Mouse (Mus musculus) neural tube, embryonic 12.5 days (tissue): ENCODE data around the gene Scg2. TPM values are rescaled to one million over a fixed set of nuclear protein-coding genes. Genes with fewer than 3 reads are reported as not detected.

Source experiments
- ATAC-seq: fragments of 200-750 bp; cut with Nextera tagmentation; 2 replicates; pipeline ENCODE4 v1.8.0; 2017; ENCODE audit warnings: low read depth, mild to moderate bottlenecking, moderate TSS enrichment, moderate library complexity; ENCODE audit not compliant: low FRiP score
- H3K27ac ChIP-seq: fragments of 300-500 bp; sonication (generic); 2 replicates; pipeline ENCODE4 v1.5.1; 2016
- H3K27me3 ChIP-seq: fragments of 300-500 bp; sonication (generic); replicated peaks from 2 replicates; pipeline ENCODE4 v1.6.1; 2016; ENCODE audit warnings: mild to moderate bottlenecking
- H3K36me3 ChIP-seq: fragments of 300-500 bp; sonication (generic); 2 replicates; pipeline ENCODE4 v1.6.1; 2016; ENCODE audit warnings: mild to moderate bottlenecking
- H3K4me1 ChIP-seq: fragments of 300-500 bp; sonication (generic); 2 replicates; pipeline ENCODE4 v1.6.1; 2016
- H3K4me2 ChIP-seq: fragments of 300-500 bp; sonication (generic); replicated peaks from 2 replicates; pipeline ENCODE4 v1.6.1; 2016; ENCODE audit warnings: mild to moderate bottlenecking
- H3K4me3 ChIP-seq: fragments of 300-500 bp; sonication (generic); 2 replicates; pipeline ENCODE4 v1.5.1; 2016
- H3K9ac ChIP-seq: fragments of 300-500 bp; sonication (generic); 2 replicates; pipeline ENCODE4 v1.6.1; 2016; ENCODE audit warnings: mild to moderate bottlenecking
- H3K9me3 ChIP-seq: fragments of 300-500 bp; sonication (generic); 2 replicates; pipeline ENCODE4 v1.6.1; 2016; ENCODE audit warnings: mild to moderate bottlenecking
- WGBS: fragments of 180-500 bp; shearing (Covaris S2); methylation state at CpG from one replicate; pipeline ENCODE4 v1.1.7; 2016; 5-methylcytosine and 5-hydroxymethylcytosine counted together
- polyA plus RNA-seq: library from polyadenylated mRNA; unstranded; fragments of >200 nt; fragmentation: Nextera tagmentation; extraction: Ambion mirVana; gene quantifications from 2 replicates; pipeline ENCODE4 v1.2.1, GENCODE M21; 2016

Gene Scg2
- polyA plus RNA-seq, result 16.8 and 20.7 TPM in 2 replicates

GRCm38 (mm10) chr1:79439609-79440308 is at the start of gene Scg2:
TSS of gene Scg2 (minus strand) at chr1:79440120.
- Histone ChIP-seq H3K4me1 (no peaks in the 10 kb centered on the region), H3K4me2 (peak within 1 kb of the TSS; percentile 55), H3K27me3 (no peaks in the 10 kb centered on the region), H3K27ac (no peak within 1 kb of the TSS), H3K4me3 (peak within 1 kb of the TSS; percentile 27), H3K9ac (no peak within 1 kb of the TSS), H3K9me3 (no peaks in the 10 kb centered on the region), H3K36me3 (no peaks in the 10 kb centered on the region)
- WGBS, result 13% methylated on average over 22 of the region's 22 CpGs
- ATAC-seq, result peak; percentile 95

- Histone ChIP-seq H3K36me3 (no peaks in the 10 kb centered on the region), H3K9me3 (no peaks in the 10 kb centered on the region), H3K27ac (no peak overlapping the region), H3K4me2 (no peak overlapping the region), H3K9ac (no peak overlapping the region), H3K27me3 (no peaks in the 10 kb centered on the region), H3K4me3 (no peak overlapping the region), H3K4me1 (no peaks in the 10 kb centered on the region)
- WGBS, result 91% methylated on average over 6 of the region's 6 CpGs
- no peak for ATAC-seq
Measured at GRCm38 (mm10) chr1:79485546-79485945, 45.6 kb upstream of the Scg2 start.

- H3K4me2 ChIP-seq, result no peak overlapping the region
- no peak for ATAC-seq
- WGBS, result 86% methylated on average over 2 of the region's 2 CpGs
Measured at GRCm38 (mm10) chr1:79470856-79471255, 30.9 kb upstream of the Scg2 start.

GRCm38 (mm10) chr1:79469871-79470270 is 30.0 kb upstream of the Scg2 start:
- Histone ChIP-seq H3K4me3 (no peak overlapping the region), H3K27me3 (no peaks in the 10 kb centered on the region), H3K9ac (no peak overlapping the region), H3K4me2 (no peak overlapping the region), H3K36me3 (no peaks in the 10 kb centered on the region), H3K9me3 (no peaks in the 10 kb centered on the region), H3K27ac (no peak overlapping the region), H3K4me1 (no peaks in the 10 kb centered on the region)
- WGBS, result 86% methylated on average over 5 of the region's 5 CpGs
- ATAC-seq, result no peak

More at GRCm38 (mm10) chr1:79470856-79471255, 30.9 kb upstream of the Scg2 start:
- H3K9me3 ChIP-seq, result no peaks in the 10 kb centered on the region
- H3K36me3 ChIP-seq, result no peaks in the 10 kb centered on the region
- no peak overlapping the region for H3K4me3 ChIP-seq
- H3K27me3 ChIP-seq, result no peaks in the 10 kb centered on the region
- H3K4me1 ChIP-seq, result no peaks in the 10 kb centered on the region
- no peak overlapping the region for H3K9ac ChIP-seq
- H3K27ac ChIP-seq, result no peak overlapping the region

GRCm38 (mm10) chr1:79466585-79466984 is 26.7 kb upstream of the Scg2 start:
- no peaks in the 10 kb centered on the region for H3K9me3 ChIP-seq
- H3K27me3 ChIP-seq, result no peaks in the 10 kb centered on the region
- H3K4me3 ChIP-seq, result no peak overlapping the region
- H3K36me3 ChIP-seq, result no peaks in the 10 kb centered on the region
- H3K4me2 ChIP-seq, result no peak overlapping the region
- no peak overlapping the region for H3K27ac ChIP-seq
- H3K4me1 ChIP-seq, result no peaks in the 10 kb centered on the region
- H3K9ac ChIP-seq, result no peak overlapping the region
- WGBS, result 57% methylated on average over 3 of the region's 3 CpGs
- ATAC-seq, result no peak

- WGBS, result 37% methylated on average over 5 of the region's 5 CpGs
Measured at GRCm38 (mm10) chr1:79458558-79458957, 18.6 kb upstream of the Scg2 start.

GRCm38 (mm10) chr1:79454164-79454563 is 14.2 kb upstream of the Scg2 start:
- Histone ChIP-seq H3K9me3 (no peaks in the 10 kb centered on the region), H3K27me3 (no peaks in the 10 kb centered on the region), H3K27ac (no peak overlapping the region), H3K4me3 (no peak overlapping the region), H3K36me3 (no peaks in the 10 kb centered on the region), H3K4me2 (no peak overlapping the region), H3K9ac (no peak overlapping the region), H3K4me1 (no peaks in the 10 kb centered on the region)
- 20% methylated on average over 4 of the region's 4 CpGs for WGBS
- no peak for ATAC-seq

More at GRCm38 (mm10) chr1:79458558-79458957, 18.6 kb upstream of the Scg2 start:
- ATAC-seq, result no peak
- Histone ChIP-seq H3K4me3 (no peak overlapping the region), H3K9ac (no peak overlapping the region), H3K36me3 (no peaks in the 10 kb centered on the region), H3K27ac (no peak overlapping the region), H3K4me2 (no peak overlapping the region), H3K9me3 (no peaks in the 10 kb centered on the region), H3K4me1 (no peaks in the 10 kb centered on the region), H3K27me3 (no peaks in the 10 kb centered on the region)

- no peaks in the 10 kb centered on the region for H3K4me1 ChIP-seq
- no peak overlapping the region for H3K4me3 ChIP-seq
- H3K27ac ChIP-seq, result no peak overlapping the region
- H3K9me3 ChIP-seq, result no peaks in the 10 kb centered on the region
- H3K36me3 ChIP-seq, result no peaks in the 10 kb centered on the region
- H3K27me3 ChIP-seq, result no peaks in the 10 kb centered on the region
- H3K9ac ChIP-seq, result no peak overlapping the region
- WGBS, result 48% methylated on average over 1 of the region's 1 CpGs
- ATAC-seq, result peak; percentile 49; the same call in 1 of the 2 replicates
- H3K4me2 ChIP-seq, result no peak overlapping the region
Measured at GRCm38 (mm10) chr1:79452339-79452738, 12.4 kb upstream of the Scg2 start.

- H3K27ac ChIP-seq, result no peak overlapping the region
- no peaks in the 10 kb centered on the region for H3K27me3 ChIP-seq
- H3K36me3 ChIP-seq, result no peaks in the 10 kb centered on the region
- H3K4me3 ChIP-seq, result peak overlapping the region; percentile 26
- 16% methylated on average over 20 of the region's 20 CpGs for WGBS
- ATAC-seq, result peak; percentile 79
- H3K9me3 ChIP-seq, result no peaks in the 10 kb centered on the region
- peak overlapping the region; percentile 60 for H3K4me2 ChIP-seq
- no peaks in the 10 kb centered on the region for H3K4me1 ChIP-seq
- H3K9ac ChIP-seq, result peak overlapping the region; percentile 33; the same call in 1 of the 2 replicates
Measured at GRCm38 (mm10) chr1:79450343-79451021, 10.6 kb upstream of the Scg2 start.

- Histone ChIP-seq H3K36me3 (no peaks in the 10 kb centered on the region), H3K27ac (no peak overlapping the region), H3K9me3 (no peaks in the 10 kb centered on the region), H3K4me2 (peak overlapping the region; percentile 60), H3K4me3 (peak overlapping the region; percentile 26), H3K9ac (peak overlapping the region; percentile 33; the same call in 1 of the 2 replicates), H3K27me3 (no peaks in the 10 kb centered on the region), H3K4me1 (no peaks in the 10 kb centered on the region)
- ATAC-seq, result no peak
- WGBS, result 20% methylated on average over 6 of the region's 6 CpGs
Measured at GRCm38 (mm10) chr1:79449943-79450342, 10.0 kb upstream of the Scg2 start.

- Histone ChIP-seq H3K27ac (no peak overlapping the region), H3K9ac (no peak overlapping the region), H3K4me1 (no peaks in the 10 kb centered on the region), H3K9me3 (no peaks in the 10 kb centered on the region), H3K4me3 (no peak overlapping the region), H3K4me2 (no peak overlapping the region), H3K27me3 (no peaks in the 10 kb centered on the region), H3K36me3 (no peaks in the 10 kb centered on the region)
- 71% methylated on average over 4 of the region's 4 CpGs for WGBS
- ATAC-seq, result no peak
Measured at GRCm38 (mm10) chr1:79445586-79445985, 5.7 kb upstream of the Scg2 start.

- ATAC-seq, result no peak
- Histone ChIP-seq H3K4me3 (no peak overlapping the region), H3K9me3 (no peaks in the 10 kb centered on the region), H3K36me3 (no peaks in the 10 kb centered on the region), H3K4me2 (no peak overlapping the region), H3K9ac (no peak overlapping the region), H3K27ac (no peak overlapping the region), H3K4me1 (no peaks in the 10 kb centered on the region), H3K27me3 (no peaks in the 10 kb centered on the region)
- WGBS, result 88% methylated on average over 1 of the region's 1 CpGs
Measured at GRCm38 (mm10) chr1:79437755-79438154, 2.2 kb downstream of the Scg2 start.
